Mouse (Mus musculus) liver, postnatal 0 days (tissue): ENCODE measurements around the gene Zfp607a.

ENCODE experiments used
- CTCF ChIP-seq: sonication (generic); IDR thresholded peaks from 2 replicates; pipeline ENCODE4 v1.5.1; 2016; ENCODE audit warnings: antibody characterized with exemption, low read depth
- EP300 ChIP-seq: IDR thresholded peaks from 2 replicates; pipeline ENCODE4 v1.6.1; 2016; ENCODE audit warnings: antibody characterized with exemption, low read depth, mild to moderate bottlenecking

- TF ChIP-seq CTCF (no peak), EP300 (no peak)
These were observed 71.7 kb downstream of the Zfp607a start, which contains the start of gene Zfp974 for GRCm38 (mm10) chr7:27928818-27929695.
